Mouse (Mus musculus): ENCODE data around the gene Ifit2.
"Not testable (repeated sequence)": the region's sequence is repeated elsewhere in the genome, so short reads cannot be mapped to it uniquely, and the experiment has no call there.

- not testable (repeated sequence) for TF ChIP-seq CEBPB (IDR thresholded peaks at IDR 0.05; ENCODE audit: insufficient read depth, poor library complexity, severe bottlenecking); POLR2A (IDR thresholded peaks at IDR 0.05; ENCODE audit: insufficient read length, low read depth); TCF3 (IDR thresholded peaks at IDR 0.05; ENCODE audit: insufficient read length, low read depth); MYOG (IDR thresholded peaks at IDR 0.05; ENCODE audit: control insufficient read depth in 1 of 3, insufficient read depth in 1 of 3, insufficient read length in 2 of 3, low read depth in 2 of 3); MYOD1 (IDR thresholded peaks at IDR 0.05; ENCODE audit: control insufficient read depth in 1 of 3, insufficient read length in 2 of 3, low read depth in 2 of 3); POLR2AphosphoS2 (IDR thresholded peaks at IDR 0.05; ENCODE audit: insufficient read length, low read depth); MAX (IDR thresholded peaks at IDR 0.05; ENCODE audit: low read depth); USF1 (IDR thresholded peaks at IDR 0.05; ENCODE audit: low read depth); E2F4 (IDR thresholded peaks at IDR 0.05; ENCODE audit: insufficient read depth)
These were observed 32.8 kb downstream of the Ifit2 start, which contains the start of gene Ifit3 for GRCm38 (mm10) chr19:34583126-34583766.

All from myocyte (in vitro differentiated cells).